Mouse (Mus musculus) ES-E14 (cell line): ENCODE data around the gene Scgn. TPM values are rescaled to one million over a fixed set of nuclear protein-coding genes. Genes with fewer than 3 reads are reported as not detected.

Experiments
- DNase-seq: peaks from one replicate; pipeline ENCODE4 v3.0.0-alpha.2; 2013; ENCODE audit warnings: low read depth, low spot score
- H3K27ac ChIP-seq: 2 replicates; pipeline ENCODE4 v1.5.1; 2012; ENCODE audit warnings: low read depth, mild to moderate bottlenecking, low read length, moderate library complexity, mixed read lengths; ENCODE audit not compliant: poor library complexity, insufficient read depth, severe bottlenecking
- H3K36me3 ChIP-seq: 2 replicates; pipeline ENCODE4 v1.6.1; 2012; ENCODE audit warnings: mild to moderate bottlenecking, low read length, moderate library complexity, mixed read lengths; ENCODE audit not compliant: control insufficient read depth, poor library complexity, insufficient read depth, severe bottlenecking
- H3K4me1 ChIP-seq, 2 experiments: fragments of 150-350 bp in 1 of 2; sonication (generic) in 1 of 2; 2 replicates each; pipeline ENCODE4 v1.6.1; 2012; ENCODE audit warnings: low read length in 2 of 2, mild to moderate bottlenecking in 1 of 2, mixed read lengths in 1 of 2; ENCODE audit not compliant: control insufficient read depth in 2 of 2, insufficient read depth in 2 of 2, poor library complexity in 1 of 2
- H3K4me3 ChIP-seq, 2 experiments: fragments of 150-350 bp in 1 of 2; sonication (generic) in 1 of 2; 2 replicates each; pipeline ENCODE4 v1.5.1; 2012; ENCODE audit warnings: low read length in 2 of 2, low read depth in 1 of 2, mild to moderate bottlenecking in 1 of 2, mixed read lengths in 1 of 2; ENCODE audit not compliant: insufficient read depth in 1 of 2, poor library complexity in 1 of 2, severe bottlenecking in 1 of 2
- H3K9ac ChIP-seq: 2 replicates; pipeline ENCODE4 v1.6.1; 2012; ENCODE audit warnings: low read depth, mild to moderate bottlenecking, low read length, mixed read lengths; ENCODE audit not compliant: poor library complexity, insufficient read depth, severe bottlenecking
- H3K9me3 ChIP-seq: fragments of 150-350 bp; sonication (generic); 2 replicates; pipeline ENCODE4 v1.6.1; 2012; ENCODE audit warnings: low read depth, mild to moderate bottlenecking, low read length; ENCODE audit not compliant: control insufficient read depth, insufficient read depth
- CHD2 ChIP-seq: IDR thresholded peaks from 2 replicates; pipeline ENCODE4 v1.6.1; 2014; ENCODE audit warnings: mild to moderate bottlenecking, low read depth, low read length, inconsistent platforms
- HCFC1 ChIP-seq: IDR thresholded peaks from 2 replicates; pipeline ENCODE4 v1.6.1; 2012; ENCODE audit warnings: low read length, inconsistent platforms, borderline replicate concordance; ENCODE audit not compliant: insufficient read depth
- MAFK ChIP-seq: IDR thresholded peaks from 2 replicates; pipeline ENCODE4 v1.6.1; 2014; ENCODE audit warnings: mild to moderate bottlenecking, low read depth, low read length, inconsistent platforms; ENCODE audit not compliant: insufficient read depth
- ZC3H11A ChIP-seq: IDR thresholded peaks from 2 replicates; pipeline ENCODE4 v1.6.1; 2012; ENCODE audit warnings: low read depth, mild to moderate bottlenecking, inconsistent platforms, low read length, borderline replicate concordance
- ZNF384 ChIP-seq: IDR thresholded peaks from 2 replicates; pipeline ENCODE4 v1.6.1; 2012; ENCODE audit warnings: low read depth, low read length, inconsistent platforms
- in situ Hi-C, 2 experiments: fragments of 600-800 bp; cut with MboI; formaldehyde crosslinking; loops; one replicate each; pipeline ENCODE4 v1.15.1; 2025; ENCODE audit warnings: low sequenced_read_pairs in 2 of 2, inconsistent platforms in 1 of 2; ENCODE audit not compliant: unreplicated experiment in 2 of 2
- total RNA-seq: library from RNA; depleted of rRNA; stranded (reverse); fragments of 300-350 nt; gene quantifications from 2 replicates; pipeline ENCODE4 v1.2.3, GENCODE M21; 2012; rRNA removed

Scgn gene
- total RNA-seq, result not detected in 2 replicates

DNA sequence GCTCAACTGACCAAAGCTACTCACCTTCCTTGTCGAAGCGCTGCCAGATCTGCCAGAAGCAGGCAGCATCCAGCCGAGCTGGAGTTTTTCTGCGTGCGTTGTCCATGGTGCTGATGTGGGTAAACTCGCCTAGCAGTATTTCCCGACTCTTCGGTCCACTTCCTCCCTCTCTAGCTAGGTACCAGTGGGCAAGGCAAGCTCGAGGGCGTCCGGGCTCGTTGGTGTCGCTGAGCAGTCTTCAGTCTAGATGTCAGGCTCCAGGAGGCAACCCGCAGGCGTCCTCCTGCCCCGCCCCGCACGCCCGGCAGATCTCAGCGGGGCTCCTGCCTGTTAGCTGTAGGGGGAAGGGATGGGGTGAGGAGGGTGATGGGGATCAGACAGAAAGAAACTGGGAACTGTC lies at the start of gene Scgn:
TSS of gene Scgn (minus strand) at position 287 of the 400 bp plus-strand sequence.
- Histone ChIP-seq H3K36me3 (no peaks in the 10 kb centered on the region), H3K9ac (no peak within 1 kb of the TSS), H3K9me3 (no peaks in the 10 kb centered on the region), H3K4me3 (peak within 1 kb of the TSS; percentile 30 to 43; a peak in 2 of 4 replicates), H3K4me1 (peaks cover 12 to 14% of the 10 kb centered on the region in 2 experiments; a peak in 2 of 4 replicates), H3K27ac (no peak within 1 kb of the TSS)
- DNase-seq, result peak; percentile 68
- TF ChIP-seq MAFK (no peak), CHD2 (no peak), ZC3H11A (no peak), ZNF384 (no peak), HCFC1 (no peak)
- in situ Hi-C loops, result no loop called here

DNA sequence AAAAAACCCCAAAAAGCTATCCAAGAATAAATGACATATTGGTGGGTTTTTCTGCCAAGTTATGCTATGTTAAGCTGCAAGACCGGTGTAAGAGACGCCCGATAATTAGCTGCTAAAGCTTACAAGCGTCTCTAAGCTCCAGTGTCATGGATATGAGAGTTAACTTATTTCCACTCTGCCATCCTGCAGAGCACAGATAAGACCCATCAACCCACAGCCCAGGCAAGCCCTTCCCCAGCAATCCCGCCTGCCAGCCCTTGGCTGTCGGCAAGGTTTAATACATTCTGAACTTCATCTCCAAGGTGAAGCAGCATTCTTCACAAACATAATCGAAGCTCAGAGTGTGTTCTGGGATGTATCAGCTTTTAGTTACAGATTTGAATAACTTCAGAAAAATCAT lies 49.2 kb upstream of the Scgn start:
- TF ChIP-seq MAFK (no peak), ZNF384 (no peak), ZC3H11A (no peak), CHD2 (no peak), HCFC1 (no peak)
- H3K9me3 ChIP-seq, result no peaks in the 10 kb centered on the region
- in situ Hi-C loops, result no loop called here
- H3K4me1 ChIP-seq, result no peaks in the 10 kb centered on the region
- H3K4me3 ChIP-seq, result no peak overlapping the region
- no peak for DNase-seq
- H3K36me3 ChIP-seq, result no peaks in the 10 kb centered on the region; the same call in 1 of the 2 replicates
- H3K9ac ChIP-seq, result no peak overlapping the region
- H3K27ac ChIP-seq, result no peak overlapping the region

DNA sequence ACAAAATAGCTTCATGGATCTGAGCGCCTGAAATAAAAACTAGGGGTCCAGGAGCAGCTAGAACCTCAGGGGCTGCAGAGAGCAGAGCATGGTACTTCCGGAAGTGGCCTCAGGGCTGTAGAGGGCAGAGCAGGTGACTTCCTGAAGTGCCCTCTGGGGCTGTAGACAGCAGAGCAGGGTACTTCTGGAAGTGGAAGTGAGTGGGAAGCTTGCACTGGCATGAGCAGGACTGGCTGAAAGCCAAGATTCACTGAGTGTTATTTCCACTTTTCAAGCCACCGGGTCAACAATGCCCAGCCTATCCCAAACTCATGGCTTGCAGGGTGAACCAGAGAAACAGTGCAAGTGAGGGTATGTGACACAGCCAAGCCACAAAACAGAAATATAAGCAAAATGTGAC lies 46.5 kb upstream of the Scgn start:
- DNase-seq, result no peak
- in situ Hi-C loops, result no loop called here

DNA sequence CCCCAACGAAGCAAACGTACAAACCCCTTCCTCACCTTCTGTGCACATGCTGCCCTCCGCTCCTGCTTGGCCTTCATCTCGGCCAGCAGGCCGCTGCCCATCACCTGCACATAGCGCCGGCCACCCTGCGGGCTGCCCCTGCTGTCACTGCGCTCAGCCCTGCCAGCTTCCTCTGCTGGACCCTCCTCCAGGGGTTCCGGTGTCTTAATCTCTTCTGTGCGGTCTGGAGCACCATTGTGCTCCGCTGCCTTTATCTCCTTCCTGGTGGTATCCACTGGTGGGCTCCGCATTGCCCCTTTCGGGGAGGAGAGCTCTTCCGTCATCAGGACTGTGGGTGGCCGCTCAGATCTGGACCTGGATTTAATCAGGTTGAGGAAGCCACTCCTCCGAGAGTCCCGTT lies 45.1 kb upstream of the Scgn start:
- Histone ChIP-seq H3K4me1 (no peaks in the 10 kb centered on the region), H3K36me3 (no peaks in the 10 kb centered on the region; the same call in 1 of the 2 replicates), H3K27ac (no peak overlapping the region), H3K4me3 (no peak overlapping the region), H3K9ac (no peak overlapping the region), H3K9me3 (no peaks in the 10 kb centered on the region)
- in situ Hi-C loops, result no loop called here
- TF ChIP-seq CHD2, result no peak
- TF ChIP-seq ZNF384, result no peak
- no peak for TF ChIP-seq ZC3H11A
- TF ChIP-seq HCFC1, result no peak
- DNase-seq, result no peak

More for the DNA sequence above, 46.5 kb upstream of the Scgn start:
- no peak overlapping the region for H3K27ac ChIP-seq
- H3K4me1 ChIP-seq, result no peaks in the 10 kb centered on the region
- H3K4me3 ChIP-seq, result no peak overlapping the region
- TF ChIP-seq HCFC1 (no peak), ZNF384 (no peak), MAFK (no peak), CHD2 (no peak), ZC3H11A (no peak)
- no peaks in the 10 kb centered on the region for H3K9me3 ChIP-seq
- no peak overlapping the region for H3K9ac ChIP-seq
- H3K36me3 ChIP-seq, result no peaks in the 10 kb centered on the region; the same call in 1 of the 2 replicates
